Mouse (Mus musculus): ENCODE results near the gene Apobec4.
"Not testable (repeated sequence)": the region's sequence is repeated elsewhere in the genome, so short reads cannot be mapped to it uniquely, and the experiment has no call there.

Gene Apobec4

GRCm38 (mm10) chr1:152766032-152766772, 15.9 kb downstream of the Apobec4 start, which contains the start of the genes Rgl1 and Arpc5:
Rgl1 (minus strand) TSS chr1:152766351.
Arpc5 (plus strand) TSS chr1:152766542.
- in situ Hi-C loops (cut with MboI; ENCODE audit: low sequenced_read_pairs): no loop called here

GRCm38 (mm10) chr1:152766804-152767748, 16.7 kb downstream of the Apobec4 start:
- in situ Hi-C loops (cut with MboI; ENCODE audit: low sequenced_read_pairs): no loop called here

GRCm38 (mm10) chr1:152767749-152768488, 17.6 kb downstream of the Apobec4 start:
- in situ Hi-C loops (cut with MboI; ENCODE audit: low sequenced_read_pairs): no loop called here

- in situ Hi-C loops (cut with MboI; ENCODE audit: low sequenced_read_pairs): no loop called here
Observed at GRCm38 (mm10) chr1:152771016-152771415, 20.7 kb downstream of the Apobec4 start.

GRCm38 (mm10) chr1:152774601-152775000, 24.2 kb downstream of the Apobec4 start:
- in situ Hi-C loops (cut with MboI; ENCODE audit: low sequenced_read_pairs): not testable (repeated sequence)

GRCm38 (mm10) chr1:152779071-152779737, 28.9 kb downstream of the Apobec4 start:
- in situ Hi-C loops (cut with MboI; ENCODE audit: low sequenced_read_pairs): no loop called here

GRCm38 (mm10) chr1:152784620-152785019, 34.3 kb downstream of the Apobec4 start:
- in situ Hi-C loops (cut with MboI; ENCODE audit: low sequenced_read_pairs): no loop called here

- in situ Hi-C loops (cut with MboI; ENCODE audit: low sequenced_read_pairs): not testable (repeated sequence)
Observed at GRCm38 (mm10) chr1:152785446-152785845, 35.1 kb downstream of the Apobec4 start.

- in situ Hi-C loops (cut with MboI; ENCODE audit: low sequenced_read_pairs): no loop called here
Observed at GRCm38 (mm10) chr1:152786953-152787352, 36.6 kb downstream of the Apobec4 start.

- in situ Hi-C loops (cut with MboI; ENCODE audit: low sequenced_read_pairs): no loop called here
Observed at GRCm38 (mm10) chr1:152788121-152788660, 37.8 kb downstream of the Apobec4 start.

GRCm38 (mm10) chr1:152790254-152790653, 39.9 kb downstream of the Apobec4 start:
- in situ Hi-C loops (cut with MboI; ENCODE audit: low sequenced_read_pairs): no loop called here

- in situ Hi-C loops (cut with MboI; ENCODE audit: low sequenced_read_pairs): no loop called here
Observed at GRCm38 (mm10) chr1:152790821-152791220, 40.5 kb downstream of the Apobec4 start.

GRCm38 (mm10) chr1:152791269-152791668, 40.9 kb downstream of the Apobec4 start:
- in situ Hi-C loops (cut with MboI; ENCODE audit: low sequenced_read_pairs): no loop called here

GRCm38 (mm10) chr1:152792736-152793494, 42.6 kb downstream of the Apobec4 start:
- in situ Hi-C loops (cut with MboI; ENCODE audit: low sequenced_read_pairs): no loop called here

- in situ Hi-C loops (cut with MboI; ENCODE audit: low sequenced_read_pairs): no loop called here
Observed at GRCm38 (mm10) chr1:152793495-152794130, 43.3 kb downstream of the Apobec4 start.

GRCm38 (mm10) chr1:152795688-152796255, 45.4 kb downstream of the Apobec4 start:
- in situ Hi-C loops (cut with MboI; ENCODE audit: low sequenced_read_pairs): no loop called here

GRCm38 (mm10) chr1:152796683-152797263, 46.4 kb downstream of the Apobec4 start:
- in situ Hi-C loops (cut with MboI; ENCODE audit: low sequenced_read_pairs): no loop called here

GRCm38 (mm10) chr1:152798125-152798524, 47.8 kb downstream of the Apobec4 start:
- in situ Hi-C loops (cut with MboI; ENCODE audit: low sequenced_read_pairs): no loop called here
